Mouse (Mus musculus) CH12.LX (cell line): ENCODE measurements around the gene 1110017D15Rik. TPM values are rescaled to one million over a fixed set of nuclear protein-coding genes. Genes with fewer than 3 reads are reported as not detected.

ENCODE experiments used
- DNase-seq: peaks from one replicate; pipeline ENCODE4 v3.0.0-alpha.2; 2013; ENCODE audit errors: extremely low read depth
- H3K27ac ChIP-seq: 2 replicates; pipeline ENCODE4 v1.5.1; 2012; ENCODE audit warnings: low read depth, mild to moderate bottlenecking, control low read depth, moderate library complexity; ENCODE audit not compliant: insufficient read depth
- H3K27me3 ChIP-seq: replicated peaks from 2 replicates; pipeline ENCODE3; 2012; ENCODE audit warnings: inconsistent platforms
- H3K36me3 ChIP-seq, 2 experiments: replicated peaks in 1 of 2; 2 replicates each; pipeline versions ENCODE3 to v1.6.1; 2012; ENCODE audit warnings: inconsistent platforms in 1 of 2, low read length in 1 of 2, mild to moderate bottlenecking in 1 of 2, mixed read lengths in 1 of 2, moderate library complexity in 1 of 2; ENCODE audit not compliant: control insufficient read depth in 1 of 2, insufficient read depth in 1 of 2
- H3K4me1 ChIP-seq, 2 experiments: 2 replicates each; pipeline ENCODE4 v1.6.1; 2012; ENCODE audit warnings: inconsistent platforms in 1 of 2, moderate library complexity in 1 of 2; ENCODE audit not compliant: insufficient read depth in 2 of 2, control insufficient read depth in 1 of 2
- H3K4me2 ChIP-seq: 2 replicates; pipeline ENCODE4 v1.6.1; 2012; ENCODE audit warnings: low read depth, mild to moderate bottlenecking, control low read depth; ENCODE audit not compliant: poor library complexity, insufficient read depth, severe bottlenecking
- H3K4me3 ChIP-seq, 3 experiments: fragments of 150-350 bp in 1 of 3; sonication (generic) in 1 of 3; replicated peaks in 1 of 3; 2 replicates each; pipeline versions ENCODE3 to v1.5.1; 2011 to 2012; ENCODE audit warnings: low read depth in 2 of 3, low read length in 2 of 3, mild to moderate bottlenecking in 2 of 3, moderate library complexity in 2 of 3, control low read depth in 1 of 3, improper control_type of control experiment in 1 of 3, inconsistent platforms in 1 of 3, mixed read lengths in 1 of 3; ENCODE audit not compliant: poor library complexity in 1 of 3
- H3K79me2 ChIP-seq: replicated peaks from 2 replicates; pipeline ENCODE4 v1.6.1; 2012; ENCODE audit warnings: mild to moderate bottlenecking, moderate library complexity; ENCODE audit not compliant: control insufficient read depth, poor library complexity, insufficient read depth, severe bottlenecking; ENCODE audit errors: extremely low read depth
- H3K9ac ChIP-seq: 2 replicates; pipeline ENCODE4 v1.6.1; 2012; ENCODE audit warnings: low read depth, mild to moderate bottlenecking, control low read depth, moderate library complexity; ENCODE audit not compliant: insufficient read depth
- H3K9me3 ChIP-seq: replicated peaks from 2 replicates; pipeline ENCODE3; 2012; ENCODE audit warnings: low read length, inconsistent platforms, mixed read lengths
- BHLHE40 ChIP-seq: IDR thresholded peaks from 2 replicates; pipeline ENCODE4 v1.6.1; 2011; ENCODE audit warnings: mild to moderate bottlenecking, low read depth, low read length, improper control_type of control experiment
- CHD1 ChIP-seq: IDR thresholded peaks from 2 replicates; pipeline ENCODE4 v1.6.1; 2012; ENCODE audit warnings: low read depth, low read length, improper control_type of control experiment, inconsistent platforms
- CHD2 ChIP-seq: IDR thresholded peaks from 2 replicates; pipeline ENCODE4 v1.6.1; 2011; ENCODE audit warnings: low read length, improper control_type of control experiment
- E2F4 ChIP-seq: IDR thresholded peaks from 2 replicates; pipeline ENCODE4 v1.6.1; 2011; ENCODE audit warnings: low read depth, low read length, improper control_type of control experiment; ENCODE audit not compliant: insufficient replicate concordance
- EP300 ChIP-seq: IDR thresholded peaks from 2 replicates; pipeline ENCODE4 v1.6.1; 2011; ENCODE audit warnings: low read length, improper control_type of control experiment
- ETS1 ChIP-seq: conservative IDR thresholded peaks from 2 replicates; pipeline ENCODE4 v1.6.1; 2012; ENCODE audit warnings: low read depth, mild to moderate bottlenecking, inconsistent platforms, low read length, improper control_type of control experiment, moderate library complexity
- GABPA ChIP-seq: IDR thresholded peaks from 2 replicates; pipeline ENCODE4 v1.6.1; 2012; ENCODE audit warnings: low read depth, low read length, improper control_type of control experiment, inconsistent platforms; ENCODE audit not compliant: insufficient replicate concordance
- HCFC1 ChIP-seq: IDR thresholded peaks from 2 replicates; pipeline ENCODE4 v1.6.1; 2012; ENCODE audit warnings: low read depth, mild to moderate bottlenecking, inconsistent platforms, low read length, improper control_type of control experiment
- IRF4 ChIP-seq: IDR thresholded peaks from 2 replicates; pipeline ENCODE4 v1.6.1; 2014; ENCODE audit warnings: low read depth, mild to moderate bottlenecking, inconsistent platforms, low read length, improper control_type of control experiment
- JUND ChIP-seq: conservative IDR thresholded peaks from 2 replicates; pipeline ENCODE4 v1.6.1; 2011; ENCODE audit warnings: low read depth, low read length, improper control_type of control experiment
- KAT2A ChIP-seq: IDR thresholded peaks from 2 replicates; pipeline ENCODE4 v1.6.1; 2012; ENCODE audit warnings: low read length, improper control_type of control experiment, inconsistent platforms; ENCODE audit not compliant: insufficient replicate concordance
- MAX ChIP-seq: IDR thresholded peaks from 2 replicates; pipeline ENCODE4 v1.6.1; 2011; ENCODE audit warnings: low read length, improper control_type of control experiment
- MAZ ChIP-seq: IDR thresholded peaks from 2 replicates; pipeline ENCODE4 v1.6.1; 2012; ENCODE audit warnings: low read depth, mild to moderate bottlenecking, inconsistent platforms, low read length, improper control_type of control experiment, moderate library complexity
- MEF2A ChIP-seq: IDR thresholded peaks from 2 replicates; pipeline ENCODE4 v1.6.1; 2014; ENCODE audit warnings: low read depth, mild to moderate bottlenecking, inconsistent platforms, low read length, improper control_type of control experiment, borderline replicate concordance
- MXI1 ChIP-seq: IDR thresholded peaks from 2 replicates; pipeline ENCODE4 v1.6.1; 2011; ENCODE audit warnings: mild to moderate bottlenecking, low read depth, low read length, improper control_type of control experiment
- MYC ChIP-seq: IDR thresholded peaks from 2 replicates; pipeline ENCODE4 v1.6.1; 2011; ENCODE audit warnings: low read depth, mild to moderate bottlenecking, improper control_type of control experiment, low read length
- NELFE ChIP-seq: IDR thresholded peaks from 2 replicates; pipeline ENCODE4 v1.6.1; 2011; ENCODE audit warnings: low read depth, low read length, improper control_type of control experiment
- NRF1 ChIP-seq: IDR thresholded peaks from 2 replicates; pipeline ENCODE4 v1.6.1; 2014; ENCODE audit warnings: low read depth, mild to moderate bottlenecking, inconsistent platforms, low read length, improper control_type of control experiment, moderate library complexity
- PAX5 ChIP-seq: IDR thresholded peaks from 2 replicates; pipeline ENCODE4 v1.6.1; 2012; ENCODE audit warnings: low read length, inconsistent platforms, mixed read lengths
- RAD21 ChIP-seq: IDR thresholded peaks from 2 replicates; pipeline ENCODE4 v1.6.1; 2011; ENCODE audit warnings: low read depth, mild to moderate bottlenecking, low read length, improper control_type of control experiment, moderate library complexity
- TCF12 ChIP-seq: IDR thresholded peaks from 2 replicates; pipeline ENCODE4 v1.6.1; 2014; ENCODE audit warnings: low read depth, mild to moderate bottlenecking, inconsistent platforms, low read length, improper control_type of control experiment
- USF1 ChIP-seq: IDR thresholded peaks from 2 replicates; pipeline ENCODE4 v1.6.1; 2014; ENCODE audit warnings: low read depth, mild to moderate bottlenecking, inconsistent platforms, low read length, improper control_type of control experiment
- ZC3H11A ChIP-seq: IDR thresholded peaks from 2 replicates; pipeline ENCODE4 v1.6.1; 2012; ENCODE audit warnings: low read depth, mild to moderate bottlenecking, inconsistent platforms, low read length, improper control_type of control experiment
- ZKSCAN1 ChIP-seq: IDR thresholded peaks from 2 replicates; pipeline ENCODE4 v1.6.1; 2012; ENCODE audit warnings: low read depth, inconsistent platforms, low read length, improper control_type of control experiment, borderline replicate concordance
- dilution Hi-C: fragments of 300-500 bp; cut with MboI; formaldehyde crosslinking; loops from 2 replicates; pipeline ENCODE4 v1.14.3; 2020; ENCODE audit warnings: low sequenced_read_pairs; ENCODE audit not compliant: extremely low pct_unique_long_range_greater_than_20kb, extremely low pct_ligation_motif_present
- in situ Hi-C: fragments of 300-500 bp; cut with MboI; formaldehyde crosslinking; loops from 3 replicates; pipeline ENCODE4 v1.14.3; 2019; ENCODE audit warnings: low sequenced_read_pairs, low pct_ligation_motif_present, low pct_unique_long_range_greater_than_20kb, mixed read lengths
- polyA plus RNA-seq: library from polyadenylated mRNA; unstranded; fragments of >175 nt; gene quantifications from 2 replicates; pipeline ENCODE4 v1.2.1, GENCODE M21; 2012; ENCODE audit warnings: low read depth; ENCODE audit not compliant: insufficient read length
- total RNA-seq, 2 experiments: library from RNA; depleted of rRNA; stranded (reverse); fragments of 300-350 nt in 1 of 2; fragments of >200 nt in 1 of 2; gene quantifications; 2 replicates each; pipeline ENCODE4 v1.2.3; 2012 to 2014

1110017D15Rik gene
- total and polyA plus RNA-seq, 3 experiments = not detected

DNA sequence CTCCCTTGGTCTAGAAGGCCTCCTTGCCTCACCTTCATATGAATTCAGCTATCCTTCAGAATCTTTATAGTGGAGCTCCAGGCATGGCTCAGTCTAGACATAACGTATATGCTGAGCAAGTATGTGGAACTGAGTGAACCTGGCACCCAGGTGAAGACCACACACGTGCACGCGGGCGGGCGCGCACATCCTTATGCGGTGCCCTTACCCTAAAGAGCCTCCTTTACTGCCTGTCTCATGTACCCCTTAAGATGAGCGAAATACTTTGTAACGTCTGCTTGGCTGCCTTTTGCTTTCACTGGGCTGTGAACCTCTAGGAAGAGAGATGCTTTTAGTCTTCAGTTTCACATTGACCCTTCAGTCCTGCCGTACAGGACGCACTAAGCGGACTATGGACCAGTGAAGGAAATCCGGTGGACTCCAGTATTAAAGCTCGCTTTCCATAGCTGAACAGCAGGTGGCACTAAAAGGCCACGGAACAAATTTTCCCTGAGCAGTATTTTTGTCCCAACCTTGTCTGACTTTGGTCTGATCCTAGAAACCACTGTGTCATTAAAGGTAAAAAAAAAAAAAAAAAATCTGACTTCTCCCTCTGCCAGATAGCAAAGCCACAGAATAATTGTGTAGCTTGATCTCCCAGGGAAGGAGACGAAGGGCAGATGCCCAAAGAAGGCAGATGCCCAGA, 48.6 kb downstream of the 1110017D15Rik start (continued):
- TF ChIP-seq USF1 (no peak), ZC3H11A (no peak), ZKSCAN1 (no peak)

DNA sequence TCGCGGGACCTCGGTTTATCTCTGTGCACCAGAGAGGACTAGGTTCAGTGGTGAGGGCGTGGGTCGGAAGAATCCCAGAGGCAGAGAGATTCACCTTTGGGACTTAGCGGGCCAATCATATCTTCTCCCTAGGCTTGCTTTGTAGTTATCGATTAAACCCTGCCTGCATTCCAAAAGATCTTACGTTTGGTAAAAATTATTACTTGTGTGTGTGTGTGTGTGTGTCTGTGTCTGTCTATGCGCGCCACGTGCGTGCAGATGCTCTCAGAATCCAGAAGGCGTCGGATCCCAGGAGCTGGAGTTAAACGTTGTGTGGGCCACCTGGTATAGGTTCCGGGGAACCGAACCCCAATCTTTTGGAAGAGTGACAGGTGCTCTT, 51.9 kb downstream of the 1110017D15Rik start:
- H3K27me3 ChIP-seq = no peaks in the 10 kb centered on the region
- peaks cover 16% of the 10 kb centered on the region for H3K79me2 ChIP-seq
- peak overlapping the region; percentile 25 for H3K4me2 ChIP-seq
- H3K9me3 ChIP-seq = no peaks in the 10 kb centered on the region
- in situ Hi-C loops (no loop called here), dilution Hi-C loops (no loop called here)
- peaks cover 8 to 17% of the 10 kb centered on the region in 2 experiments; a peak in 3 of 4 replicates for H3K4me1 ChIP-seq
- H3K36me3 ChIP-seq = peaks cover 0 to 13% of the 10 kb centered on the region in 2 experiments
- DNase-seq = no peak
- H3K9ac ChIP-seq = peak overlapping the region; percentile 84
- H3K27ac ChIP-seq = no peak overlapping the region
- TF ChIP-seq MAZ = 0 out of 2 replicates have a peak, but pooled peaks have one; percentile 2
- no peak for TF ChIP-seq MYC
- 0 out of 2 replicates have a peak, but pooled peaks have one; percentile 3 for TF ChIP-seq MAX
- H3K4me3 ChIP-seq = peak overlapping the region; percentile 62 to 81 (median 69)

DNA sequence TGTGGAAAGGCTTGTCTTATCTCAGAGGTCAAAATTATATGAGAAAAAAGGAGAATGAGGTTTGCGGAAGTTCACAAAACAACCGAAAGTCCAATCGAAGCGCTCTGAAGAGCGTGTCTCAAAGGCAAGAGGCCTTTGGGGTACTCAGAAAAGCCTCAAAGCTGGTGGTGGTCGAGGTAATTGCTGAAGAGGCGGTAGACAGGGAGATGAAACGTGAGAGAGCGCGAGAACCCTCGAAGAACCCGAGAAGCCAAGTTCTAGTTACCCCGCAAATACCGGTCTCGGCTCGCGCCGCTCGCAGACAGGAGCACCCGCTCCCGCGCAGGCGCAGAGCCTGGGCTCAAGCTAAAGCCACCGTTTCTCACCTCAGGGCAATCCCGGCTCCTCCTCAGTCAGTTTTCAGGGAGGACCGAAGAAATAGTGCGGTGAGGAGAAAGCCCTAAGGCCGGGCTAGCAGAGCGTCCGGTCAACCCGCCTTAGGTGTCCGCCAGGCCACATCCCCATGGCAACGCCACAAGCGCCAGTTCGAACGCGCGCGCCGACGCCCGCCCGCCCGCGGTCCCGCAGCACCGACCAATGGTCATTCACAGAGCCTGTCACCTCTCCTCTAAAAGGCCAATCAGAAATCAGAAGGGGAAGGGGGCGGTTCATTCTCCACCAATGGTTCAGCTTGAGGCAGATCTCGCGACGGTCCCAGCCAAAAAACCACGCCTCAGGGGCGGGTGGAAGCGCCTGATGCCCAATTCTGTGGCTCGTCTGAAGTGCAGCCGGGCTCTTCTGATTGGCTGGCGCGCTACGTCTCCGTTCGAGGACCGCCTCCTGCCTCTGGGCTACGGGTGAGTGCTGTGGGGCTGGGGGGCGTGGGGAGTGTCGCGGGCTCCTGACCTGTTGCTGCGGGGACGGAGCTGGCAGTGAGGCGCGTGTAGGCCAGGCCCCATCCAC, 52.5 kb downstream of the 1110017D15Rik start, which contains the start of the genes Kif24 and Nudt2:
Gene Kif24, minus strand, starts transcription at position 543 of the 942 bp plus-strand sequence.
Gene Nudt2, plus strand, starts transcription at position 807 of the 942 bp plus-strand sequence.
- H3K9ac ChIP-seq = peak within 1 kb of the TSS; percentile 84
- peaks cover 16% of the 10 kb centered on the region for H3K79me2 ChIP-seq
- H3K27me3 ChIP-seq = no peaks in the 10 kb centered on the region
- dilution Hi-C loops (no loop called here), in situ Hi-C loops (no loop called here)
- DNase-seq = peak; percentile 99
- H3K4me1 ChIP-seq = peaks cover 8 to 17% of the 10 kb centered on the region in 2 experiments; a peak in 3 of 4 replicates
- H3K9me3 ChIP-seq = no peaks in the 10 kb centered on the region
- peak within 1 kb of the TSS; percentile 69 to 99 (median 81) for H3K4me3 ChIP-seq
- 0 out of 2 replicates have a peak within 1 kb of the TSS, but pooled peaks have one; percentile 2 for H3K27ac ChIP-seq
- H3K4me2 ChIP-seq = peak within 1 kb of the TSS; percentile 97
- H3K36me3 ChIP-seq = peaks cover 0 to 13% of the 10 kb centered on the region in 2 experiments
- TF ChIP-seq E2F4 (peak; percentile 89; the same call in 1 of the 2 replicates), RAD21 (no peak), USF1 (no peak), CHD2 (peak; percentile 100), PAX5 (no peak), HCFC1 (peak; percentile 77), IRF4 (0 out of 2 replicates have a peak, but pooled peaks have one; percentile 6), NELFE (peak; percentile 82), JUND (no peak), TCF12 (peak; percentile 10; the same call in 1 of the 2 replicates), ZC3H11A (no peak), GABPA (no peak), KAT2A (peak; percentile 71; the same call in 1 of the 2 replicates), ETS1 (no peak), CHD1 (no peak), NRF1 (peak; percentile 94), MYC (no peak; the same call in none of the 2 replicates), MXI1 (peak; percentile 95), EP300 (no peak), BHLHE40 (no peak), MAZ (peak; percentile 60; the same call in 1 of the 2 replicates), MEF2A (no peak), MAX (0 out of 2 replicates have a peak, but pooled peaks have one; percentile 15)
